Mouse (Mus musculus): ENCODE results near the gene Fbxo22. TPM values are rescaled to one million over a fixed set of nuclear protein-coding genes. Genes with fewer than 3 reads are reported as not detected.
"Not testable (repeated sequence)": the region's sequence is repeated elsewhere in the genome, so short reads cannot be mapped to it uniquely, and the experiment has no call there.

Gene Fbxo22
- polyA plus RNA-seq, 1 experiment from 2014 or later: 66.0 TPM

DNA sequence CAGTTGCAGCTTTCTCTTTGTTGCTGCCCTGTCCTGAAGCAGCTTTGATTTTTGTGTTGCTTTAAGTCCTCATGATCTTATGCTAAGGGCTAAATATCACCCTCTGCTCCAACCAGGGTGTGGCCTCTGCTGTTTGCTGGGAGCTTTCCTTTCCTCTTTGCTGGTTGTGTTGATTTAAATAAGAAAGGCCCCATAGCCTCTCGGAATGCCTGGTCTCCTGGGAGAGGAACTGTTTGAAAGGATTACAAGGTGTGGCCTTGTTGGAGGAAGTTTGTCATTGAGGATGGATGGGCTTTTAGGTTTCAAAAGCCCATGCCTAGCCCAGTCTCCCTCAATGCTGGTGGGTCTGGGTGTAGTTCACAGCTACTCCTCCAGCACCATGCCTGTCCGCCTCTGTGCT is 7.4 kb downstream of the Fbxo22 start:
- no peak for ATAC-seq (ENCODE audit: insufficient number of reproducible peaks, insufficient read depth, low FRiP score, low TSS enrichment, low read depth)
- Histone ChIP-seq H3K27ac (no peak overlapping the region), H3K9me3 (no peaks in the 10 kb centered on the region), H3K9ac (no peak overlapping the region), H3K4me2 (no peak overlapping the region), H3K4me1 (peaks cover 5% of the 10 kb centered on the region; the same call in 1 of the 2 replicates), H3K36me3 (peaks cover 78% of the 10 kb centered on the region), H3K27me3 (no peaks in the 10 kb centered on the region), H3K4me3 (no peak overlapping the region)
- 90% methylated on average over 2 of the region's 2 CpGs for WGBS

DNA sequence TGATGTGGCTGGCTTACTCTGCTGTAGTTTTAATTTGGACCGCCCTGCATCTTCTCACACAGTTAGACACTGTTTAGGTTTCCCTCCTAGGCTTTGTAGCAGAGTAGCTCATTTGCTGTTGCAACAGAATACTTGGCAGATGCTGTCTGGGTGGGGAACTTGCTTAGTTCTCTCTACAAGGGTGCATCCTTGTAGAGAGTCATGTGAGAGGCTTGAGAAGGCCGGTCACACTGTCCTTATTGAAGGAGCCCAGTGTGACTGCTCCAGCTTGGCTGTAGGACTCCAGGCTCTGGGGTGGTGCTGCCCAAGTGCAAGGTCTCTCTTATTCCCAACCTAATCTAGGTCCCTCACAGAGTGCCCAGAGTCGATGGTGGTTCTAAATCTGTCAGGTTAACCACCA is 8.7 kb downstream of the Fbxo22 start:
- H3K4me2 ChIP-seq: no peak overlapping the region
- H3K27ac ChIP-seq: no peak overlapping the region
- no peaks in the 10 kb centered on the region for H3K4me1 ChIP-seq
- H3K9ac ChIP-seq: no peak overlapping the region
- no peak for ATAC-seq (ENCODE audit: insufficient number of reproducible peaks, insufficient read depth, low FRiP score, low TSS enrichment, low read depth)
- no peak overlapping the region for H3K4me3 ChIP-seq
- H3K36me3 ChIP-seq: peaks cover 91% of the 10 kb centered on the region
- H3K27me3 ChIP-seq: no peaks in the 10 kb centered on the region
- 92% methylated on average over 3 of the region's 3 CpGs for WGBS
- H3K9me3 ChIP-seq: no peaks in the 10 kb centered on the region

DNA sequence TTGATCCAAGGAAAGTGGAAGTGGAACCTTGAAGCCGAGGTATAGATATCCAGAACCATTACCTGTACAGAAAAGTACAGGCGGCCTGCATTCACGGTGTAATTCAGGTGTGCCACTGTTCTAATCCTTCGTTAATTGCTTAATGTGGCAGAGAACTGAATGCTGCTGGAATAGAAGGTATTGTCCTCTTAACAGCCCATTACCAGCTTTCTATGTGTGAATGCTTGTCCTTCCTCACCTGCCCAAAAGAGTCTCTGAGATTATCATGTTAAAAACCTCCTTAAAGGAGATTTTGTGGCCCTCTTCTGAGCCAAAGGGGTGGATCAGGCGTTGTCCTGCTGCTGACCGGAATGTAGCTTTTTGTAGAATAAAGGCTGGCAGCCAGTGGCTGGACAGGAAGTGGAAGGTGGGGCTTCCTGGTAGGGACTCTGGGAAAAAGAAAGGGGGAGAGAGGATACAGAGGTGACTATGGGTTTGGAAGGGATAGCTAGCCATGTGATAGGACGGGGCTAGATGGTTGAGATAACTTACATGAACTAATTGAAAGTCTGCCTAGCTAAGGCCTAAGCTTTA is 16.5 kb downstream of the Fbxo22 start:
- no peak overlapping the region for H3K9ac ChIP-seq
- WGBS: 86% methylated on average over 7 of the region's 7 CpGs
- no peak overlapping the region for H3K4me2 ChIP-seq
- H3K9me3 ChIP-seq: no peaks in the 10 kb centered on the region
- no peak overlapping the region for H3K4me3 ChIP-seq
- ATAC-seq (ENCODE audit: insufficient number of reproducible peaks, insufficient read depth, low FRiP score, low TSS enrichment, low read depth): no peak
- H3K4me1 ChIP-seq: no peaks in the 10 kb centered on the region
- no peak overlapping the region for H3K27ac ChIP-seq
- H3K27me3 ChIP-seq: no peaks in the 10 kb centered on the region
- peaks cover 55% of the 10 kb centered on the region for H3K36me3 ChIP-seq

DNA sequence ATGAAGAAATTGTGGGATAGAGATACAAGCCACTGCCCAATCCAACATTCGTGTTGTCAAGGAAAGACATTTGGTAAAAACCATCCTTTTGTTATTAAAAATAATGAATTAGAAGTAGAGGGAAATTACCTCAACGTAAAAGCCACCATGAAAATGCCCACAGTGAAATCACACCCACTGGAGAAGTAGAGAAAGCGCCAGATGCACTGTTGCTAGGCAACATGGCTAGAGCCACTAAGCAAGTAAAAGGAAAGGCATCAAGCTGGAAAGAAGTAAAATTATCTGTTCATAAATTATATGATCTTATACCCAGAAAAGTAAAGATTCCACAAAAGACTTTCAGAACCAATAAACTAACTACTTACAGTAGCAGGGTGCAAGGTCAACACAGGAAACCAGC is 17.5 kb downstream of the Fbxo22 start:
- Histone ChIP-seq H3K4me3 (no peak overlapping the region), H3K9ac (no peak overlapping the region), H3K9me3 (no peaks in the 10 kb centered on the region), H3K4me1 (no peaks in the 10 kb centered on the region), H3K4me2 (no peak overlapping the region), H3K27ac (no peak overlapping the region), H3K36me3 (peaks cover 45% of the 10 kb centered on the region), H3K27me3 (no peaks in the 10 kb centered on the region)
- WGBS: 81% methylated on average over 3 of the region's 3 CpGs
- ATAC-seq (ENCODE audit: insufficient number of reproducible peaks, insufficient read depth, low FRiP score, low TSS enrichment, low read depth): no peak

DNA sequence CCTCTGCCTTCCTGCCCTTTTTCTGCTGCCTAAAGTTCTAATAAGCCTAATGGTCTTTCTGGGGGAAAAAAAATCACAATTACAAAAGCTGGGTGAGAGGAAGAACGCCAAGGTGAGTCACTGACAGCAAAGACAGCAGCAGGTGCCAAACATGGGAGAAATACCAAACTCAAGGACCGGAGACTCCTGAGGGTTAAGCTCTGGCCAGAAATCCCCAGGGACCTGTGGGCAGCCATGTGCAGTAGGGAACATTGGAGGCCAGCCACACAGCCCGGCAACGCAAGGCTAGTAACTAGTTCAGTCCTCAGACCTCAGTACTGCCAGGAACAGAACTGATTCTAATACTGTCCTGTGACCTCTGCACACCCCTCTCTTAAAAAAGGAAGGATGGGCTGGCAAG is 19.4 kb downstream of the Fbxo22 start:
- no peaks in the 10 kb centered on the region for H3K27me3 ChIP-seq
- no peaks in the 10 kb centered on the region for H3K4me1 ChIP-seq
- no peak overlapping the region for H3K4me3 ChIP-seq
- 84% methylated on average over 4 of the region's 4 CpGs for WGBS
- no peak overlapping the region for H3K9ac ChIP-seq
- H3K4me2 ChIP-seq: no peak overlapping the region
- peaks cover 26% of the 10 kb centered on the region for H3K36me3 ChIP-seq
- no peaks in the 10 kb centered on the region for H3K9me3 ChIP-seq
- no peak overlapping the region for H3K27ac ChIP-seq
- no peak for ATAC-seq (ENCODE audit: insufficient number of reproducible peaks, insufficient read depth, low FRiP score, low TSS enrichment, low read depth)

DNA sequence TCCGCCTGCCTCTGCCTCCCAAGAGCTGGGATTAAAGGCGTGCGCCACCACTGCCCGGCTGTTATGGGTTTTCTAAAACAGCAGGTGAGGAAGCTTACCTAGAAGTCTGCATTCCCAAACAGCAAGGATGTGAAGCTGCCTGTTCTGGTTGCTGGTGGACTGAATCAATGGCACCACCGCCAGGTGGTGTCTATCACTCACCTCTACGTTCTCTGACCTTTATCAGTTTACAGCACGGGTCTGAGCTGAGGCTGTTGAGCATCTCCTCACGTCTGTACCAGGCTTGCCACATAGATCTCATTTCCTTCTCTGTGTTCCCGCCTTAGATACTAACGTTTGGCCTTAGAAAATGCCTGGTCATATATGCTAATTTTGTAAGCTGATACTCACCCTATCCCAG is 20.3 kb downstream of the Fbxo22 start:
- Histone ChIP-seq H3K36me3 (peaks cover 17% of the 10 kb centered on the region), H3K4me2 (no peak overlapping the region)

DNA sequence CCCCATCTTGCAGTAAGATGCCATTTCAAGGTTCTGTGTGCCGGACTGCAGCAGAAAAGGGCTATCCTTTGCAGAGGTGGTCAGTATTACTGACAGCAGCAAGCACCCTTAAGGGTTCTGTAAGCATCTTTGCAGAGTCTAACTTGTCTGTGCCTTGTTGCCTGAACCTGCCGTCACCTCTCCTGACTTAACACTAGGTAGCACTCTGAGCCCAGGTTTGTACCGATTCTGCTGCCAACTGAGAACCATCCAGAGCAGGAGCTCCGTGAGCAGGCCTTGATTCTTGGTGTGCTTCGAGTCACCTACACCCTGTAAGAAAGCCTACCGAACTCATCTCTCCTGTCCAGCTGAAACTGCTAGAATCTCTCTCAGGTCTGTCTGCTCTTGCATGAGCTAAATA is 22.8 kb downstream of the Fbxo22 start:
- Histone ChIP-seq H3K4me2 (no peak overlapping the region), H3K27ac (no peak overlapping the region), H3K9ac (no peak overlapping the region), H3K27me3 (no peaks in the 10 kb centered on the region), H3K4me3 (no peak overlapping the region), H3K4me1 (no peaks in the 10 kb centered on the region), H3K36me3 (no peaks in the 10 kb centered on the region), H3K9me3 (no peaks in the 10 kb centered on the region)
- ATAC-seq (ENCODE audit: insufficient number of reproducible peaks, insufficient read depth, low FRiP score, low TSS enrichment, low read depth): no peak
- 61% methylated on average over 6 of the region's 6 CpGs for whole genome bisulfite sequencing

More for the DNA sequence above, 20.3 kb downstream of the Fbxo22 start:
- no peaks in the 10 kb centered on the region for H3K27me3 ChIP-seq
- H3K4me1 ChIP-seq: no peaks in the 10 kb centered on the region
- WGBS: 63% methylated on average over 10 of the region's 10 CpGs
- H3K27ac ChIP-seq: no peak overlapping the region
- H3K9me3 ChIP-seq: no peaks in the 10 kb centered on the region
- no peak for ATAC-seq (ENCODE audit: insufficient number of reproducible peaks, insufficient read depth, low FRiP score, low TSS enrichment, low read depth)
- H3K4me3 ChIP-seq: no peak overlapping the region
- no peak overlapping the region for H3K9ac ChIP-seq

DNA sequence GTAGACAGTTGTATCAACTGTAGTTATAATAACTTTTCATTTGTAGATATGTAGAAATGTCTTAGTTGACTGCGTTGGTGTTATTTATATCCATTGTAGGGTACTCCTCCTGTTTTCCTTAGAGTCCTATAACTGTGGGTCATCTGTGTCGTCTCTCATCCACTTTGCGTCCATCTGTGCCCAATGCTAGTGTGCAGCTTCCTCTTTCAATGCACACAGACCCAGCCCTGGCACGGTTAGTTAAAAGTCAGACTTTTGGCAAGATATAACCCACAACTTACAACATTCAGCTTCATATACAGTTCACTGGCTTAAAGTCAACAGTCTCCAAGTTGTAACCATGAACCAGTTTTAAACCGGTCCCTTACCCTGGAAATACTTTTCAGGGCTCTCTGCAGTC is 23.4 kb downstream of the Fbxo22 start:
- Histone ChIP-seq H3K4me2 (no peak overlapping the region), H3K36me3 (no peaks in the 10 kb centered on the region), H3K4me1 (no peaks in the 10 kb centered on the region), H3K27me3 (no peaks in the 10 kb centered on the region), H3K4me3 (no peak overlapping the region), H3K27ac (no peak overlapping the region), H3K9me3 (no peaks in the 10 kb centered on the region), H3K9ac (no peak overlapping the region)
- no peak for ATAC-seq (ENCODE audit: insufficient number of reproducible peaks, insufficient read depth, low FRiP score, low TSS enrichment, low read depth)
- WGBS: 92% methylated on average over 5 of the region's 5 CpGs

DNA sequence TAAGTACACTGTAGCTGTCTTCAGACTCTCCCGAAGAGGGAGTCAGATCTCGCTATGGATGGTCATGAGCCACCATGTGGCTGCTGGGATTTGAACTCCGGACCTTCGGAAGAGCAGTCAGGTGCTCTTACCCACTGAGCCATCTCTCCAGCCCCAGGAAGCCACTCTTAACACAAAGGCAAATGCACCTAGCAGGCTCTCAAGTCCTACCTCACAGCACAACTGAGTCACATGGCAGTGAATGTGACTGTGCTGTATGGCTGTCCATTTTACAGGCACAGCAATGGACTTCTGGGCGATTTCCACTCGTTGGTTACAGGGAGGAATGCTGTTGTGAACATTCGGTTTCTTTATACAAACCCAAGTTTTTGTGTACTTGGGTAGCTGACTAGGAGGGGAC is 23.9 kb downstream of the Fbxo22 start:
- H3K4me1 ChIP-seq: no peaks in the 10 kb centered on the region
- no peak for ATAC-seq (ENCODE audit: insufficient number of reproducible peaks, insufficient read depth, low FRiP score, low TSS enrichment, low read depth)
- WGBS: 88% methylated on average over 7 of the region's 7 CpGs
- no peak overlapping the region for H3K27ac ChIP-seq
- H3K9ac ChIP-seq: no peak overlapping the region
- H3K4me2 ChIP-seq: no peak overlapping the region
- no peaks in the 10 kb centered on the region for H3K27me3 ChIP-seq
- no peak overlapping the region for H3K4me3 ChIP-seq
- no peaks in the 10 kb centered on the region for H3K9me3 ChIP-seq
- no peaks in the 10 kb centered on the region for H3K36me3 ChIP-seq

DNA sequence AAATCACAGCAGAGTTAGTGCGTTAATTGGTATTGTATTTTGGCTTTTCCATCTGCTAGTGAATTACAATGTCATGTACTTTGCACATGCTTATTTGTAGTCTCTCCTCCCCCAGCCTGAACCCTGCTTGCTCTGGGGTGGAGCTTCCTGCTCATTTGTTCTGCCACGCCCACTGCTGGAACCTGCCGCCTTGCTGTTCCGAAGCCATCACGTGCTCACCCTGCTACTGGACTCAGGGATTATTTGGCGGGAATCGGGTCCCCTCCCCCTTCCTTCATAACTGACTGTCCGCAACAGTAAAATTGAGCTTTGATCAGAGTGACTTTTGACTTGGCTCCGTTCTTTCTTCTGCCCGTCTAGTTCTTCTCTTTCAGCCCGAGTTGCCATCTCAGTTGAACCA is 24.4 kb downstream of the Fbxo22 start:
- not testable (repeated sequence) for H3K4me3 ChIP-seq; H3K27ac ChIP-seq; H3K27me3 ChIP-seq; H3K4me1 ChIP-seq; H3K9me3 ChIP-seq; H3K9ac ChIP-seq; H3K36me3 ChIP-seq; H3K4me2 ChIP-seq; ATAC-seq (ENCODE audit: insufficient number of reproducible peaks, insufficient read depth, low FRiP score, low TSS enrichment, low read depth)
- WGBS: 64% methylated on average over 11 of the region's 11 CpGs

DNA sequence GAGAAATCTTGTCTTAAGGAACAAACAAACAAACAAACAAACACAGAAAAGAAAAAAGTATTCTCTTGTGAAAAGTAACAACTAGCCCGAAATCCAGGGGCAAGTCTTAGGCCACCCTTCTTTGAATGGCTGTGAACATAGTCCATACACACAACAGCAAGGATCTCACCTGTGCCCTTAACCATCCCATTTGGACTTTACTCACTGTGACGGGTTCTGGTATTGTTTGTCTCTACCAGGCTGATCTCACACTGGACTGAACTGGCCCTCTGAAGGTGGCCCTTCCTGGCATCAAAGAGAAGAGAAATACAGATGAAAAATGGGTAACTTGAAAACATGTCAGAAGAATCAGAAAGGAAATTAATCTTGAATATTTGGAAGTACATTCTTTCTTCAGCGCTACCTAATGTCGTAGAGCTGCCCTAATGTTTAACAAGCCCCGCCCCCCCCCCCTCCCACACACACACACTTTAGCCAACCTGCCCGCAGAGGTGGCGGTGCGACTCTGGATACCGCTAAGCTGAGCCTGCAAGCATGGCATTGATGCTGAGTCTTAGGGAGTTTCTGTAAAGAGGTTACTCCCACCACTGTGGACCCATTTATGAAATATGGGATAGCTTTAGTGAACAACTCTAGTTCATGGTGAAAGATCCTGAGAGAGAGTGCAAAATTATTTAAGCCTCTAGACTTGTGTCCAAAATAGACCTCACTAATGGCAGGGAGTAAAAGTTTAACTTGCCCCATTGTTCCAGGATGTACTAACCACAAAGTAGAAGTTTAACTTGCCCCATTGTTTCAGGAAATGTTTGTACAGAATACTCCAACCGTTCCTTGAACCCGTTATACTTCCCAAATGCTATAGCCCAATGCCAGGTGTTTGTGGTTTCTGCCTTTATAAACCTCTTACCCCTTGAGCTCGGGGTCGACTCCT is 27.8 kb downstream of the Fbxo22 start:
- no peaks in the 10 kb centered on the region for H3K27me3 ChIP-seq
- H3K9me3 ChIP-seq: no peaks in the 10 kb centered on the region
- no peaks in the 10 kb centered on the region for H3K36me3 ChIP-seq
- H3K9ac ChIP-seq: no peak overlapping the region
- H3K4me2 ChIP-seq: no peak overlapping the region
- no peak overlapping the region for H3K4me3 ChIP-seq
- no peaks in the 10 kb centered on the region for H3K4me1 ChIP-seq
- 72% methylated on average over 13 of the region's 13 CpGs for WGBS
- no peak for ATAC-seq (ENCODE audit: insufficient number of reproducible peaks, insufficient read depth, low FRiP score, low TSS enrichment, low read depth)
- H3K27ac ChIP-seq: no peak overlapping the region

DNA sequence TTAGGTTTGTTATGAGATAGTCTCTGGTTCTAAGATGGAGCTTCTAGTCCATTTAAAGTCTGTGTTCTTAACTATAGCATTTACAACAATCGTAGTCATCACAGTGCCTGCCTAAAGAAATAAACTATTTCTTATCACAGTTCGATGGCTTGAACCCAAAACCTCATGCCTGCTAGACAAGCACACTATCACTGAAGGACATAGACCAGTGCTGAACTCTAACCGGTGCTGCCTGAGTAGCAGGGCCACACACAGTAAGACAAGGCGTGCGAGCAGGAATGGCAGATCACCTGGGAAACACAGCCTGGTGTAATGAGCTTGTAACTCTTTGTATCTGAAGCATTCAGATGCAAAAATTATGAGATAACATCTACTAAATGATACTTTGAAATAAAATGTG is 32.1 kb downstream of the Fbxo22 start:
- no peak for ATAC-seq (ENCODE audit: insufficient number of reproducible peaks, insufficient read depth, low FRiP score, low TSS enrichment, low read depth)
- H3K27me3 ChIP-seq: no peaks in the 10 kb centered on the region
- H3K4me3 ChIP-seq: no peak overlapping the region
- 90% methylated on average over 5 of the region's 5 CpGs for WGBS
- H3K9ac ChIP-seq: no peak overlapping the region
- no peaks in the 10 kb centered on the region for H3K9me3 ChIP-seq
- no peak overlapping the region for H3K4me2 ChIP-seq
- H3K36me3 ChIP-seq: no peaks in the 10 kb centered on the region
- H3K4me1 ChIP-seq: no peaks in the 10 kb centered on the region
- H3K27ac ChIP-seq: no peak overlapping the region
